Mouse (Mus musculus): ENCODE results near the gene Zfp202. TPM values are rescaled to one million over a fixed set of nuclear protein-coding genes. Genes with fewer than 3 reads are reported as not detected.
A peak's percentile ranks its signal among the peaks of the same experiment; 100 is the strongest.

Zfp202 gene
- total RNA-seq, 2 experiments from 2014 or later: 3.1 to 5.0 TPM

GRCm38 (mm10) chr9:40239749-40240148 lies 47.6 kb downstream of the Zfp202 start:
- DNase-seq (ENCODE audit: low spot score in 2 of 2): no peak

- no peak for DNase-seq (ENCODE audit: low spot score in 2 of 2)
Observed at GRCm38 (mm10) chr9:40240311-40240710, 48.2 kb downstream of the Zfp202 start.

GRCm38 (mm10) chr9:40241223-40241801 lies 49.2 kb downstream of the Zfp202 start:
- peak; percentile 9 to 30 for DNase-seq (ENCODE audit: low spot score in 2 of 2)

DNA sequence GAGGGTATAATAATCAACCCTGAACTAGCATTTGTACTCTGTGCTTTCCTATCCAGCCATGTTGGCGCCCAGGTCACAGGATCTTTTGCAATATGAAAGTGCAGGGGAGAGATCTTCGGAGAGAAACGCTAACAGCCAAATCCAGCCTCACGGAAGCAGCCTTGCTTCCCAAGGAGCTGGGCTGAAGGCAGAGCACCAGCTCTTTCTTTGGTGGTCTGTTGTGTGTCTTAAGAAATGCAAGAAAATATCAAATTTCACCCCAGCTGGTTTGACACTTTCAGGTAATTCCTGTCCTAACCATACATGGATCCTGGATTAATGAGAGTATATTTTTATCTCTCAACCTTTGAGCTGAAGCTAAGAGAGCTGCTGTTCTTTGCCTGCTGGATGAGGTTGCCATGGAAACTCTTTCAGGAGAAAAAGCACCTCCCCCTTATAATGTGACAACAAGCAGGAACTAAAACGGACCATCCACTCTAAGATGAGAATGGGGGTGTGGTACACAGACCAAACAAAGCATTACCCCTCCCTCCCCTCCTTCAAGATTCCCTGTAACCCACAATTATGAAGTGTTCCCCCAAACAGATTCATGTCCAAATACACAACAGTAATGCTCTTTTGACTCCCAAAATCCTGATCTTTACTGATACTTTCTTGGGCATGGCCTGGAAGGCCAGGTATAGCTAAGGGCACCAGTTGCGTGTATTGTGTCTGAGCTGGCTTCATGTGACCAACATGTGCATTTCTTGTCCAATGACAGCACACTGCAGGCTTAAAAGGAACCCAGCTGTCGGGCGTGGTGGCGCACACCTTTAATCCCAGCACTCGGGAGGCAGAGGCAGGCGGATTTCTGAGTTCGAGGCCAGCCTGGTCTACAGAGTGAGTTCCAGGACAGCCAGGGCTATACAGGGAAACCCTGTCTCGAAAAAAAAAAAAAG lies 50.1 kb downstream of the Zfp202 start:
- peak; percentile 3 to 22 for DNase-seq (ENCODE audit: low spot score in 2 of 2)

DNA sequence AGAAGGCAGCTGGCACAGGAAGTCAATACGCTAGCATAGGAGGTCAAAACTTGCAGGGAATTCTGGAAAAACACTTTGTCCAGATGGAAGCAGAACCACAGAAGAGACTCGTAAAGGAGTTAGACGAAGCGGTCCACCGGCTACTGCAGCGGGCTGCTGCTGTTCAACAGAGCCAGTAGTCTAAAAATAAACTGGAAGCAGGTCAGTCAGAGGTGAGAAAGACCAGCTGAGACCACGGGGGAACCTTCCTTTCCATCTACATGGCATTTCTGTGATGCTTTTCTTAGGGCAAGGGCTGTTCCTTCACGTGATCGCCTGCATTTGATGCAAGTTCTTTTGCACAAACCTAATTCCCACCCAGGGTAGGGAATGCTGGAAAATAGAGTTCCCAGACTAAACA lies 53.4 kb downstream of the Zfp202 start:
- DNase-seq (ENCODE audit: low spot score in 2 of 2): no peak

- DNase-seq (ENCODE audit: low spot score in 2 of 2): no peak
Observed at GRCm38 (mm10) chr9:40245974-40246665, 54.0 kb downstream of the Zfp202 start.

GRCm38 (mm10) chr9:40246702-40247101 lies 54.6 kb downstream of the Zfp202 start:
- DNase-seq (ENCODE audit: low spot score in 2 of 2): no peak

DNA sequence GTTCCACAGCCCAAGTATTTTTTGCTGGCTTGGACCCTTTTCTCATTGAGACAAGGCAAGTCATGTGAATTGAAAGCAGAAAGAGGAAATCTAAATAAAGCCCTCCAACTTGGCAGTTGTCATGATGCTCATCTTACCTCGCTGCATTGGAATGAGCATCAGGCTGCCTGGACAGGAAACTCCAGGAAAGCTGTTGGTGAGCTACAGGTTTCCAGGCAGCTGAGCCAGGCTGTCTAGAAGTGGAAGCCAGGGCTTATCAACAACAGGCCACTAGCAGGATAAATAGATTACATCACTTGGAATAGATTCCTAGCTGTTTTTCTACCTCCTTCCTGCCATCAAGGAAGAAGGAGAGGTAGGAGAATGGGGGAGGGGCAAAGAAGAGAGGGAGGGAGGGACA lies 57.0 kb downstream of the Zfp202 start:
- DNase-seq (ENCODE audit: low spot score in 2 of 2): no peak

GRCm38 (mm10) chr9:40252459-40252858 lies 60.3 kb downstream of the Zfp202 start:
- no peak for DNase-seq (ENCODE audit: low spot score in 2 of 2)

Other genes starting within 250 kb of the Zfp202 start
- gene Olfr975, start 240.3 kb upstream of the Zfp202 start, total RNA-seq (2021): not detected
- not detected for gene Olfr976, start 231.2 kb upstream of the Zfp202 start, total RNA-seq (2021)
- gene Olfr978, start 200.2 kb upstream of the Zfp202 start, total RNA-seq (2021): not detected
- gene Olfr979, start 188.9 kb upstream of the Zfp202 start, total RNA-seq (2021): not detected
- not detected for gene Olfr980, start 182.7 kb upstream of the Zfp202 start, total RNA-seq (2021)
- not detected for gene Olfr981, start 170.9 kb upstream of the Zfp202 start, total RNA-seq (2021)
- gene Olfr982, start 118.5 kb upstream of the Zfp202 start, total RNA-seq (2021): not detected
- not detected for gene Olfr983, start 98.7 kb upstream of the Zfp202 start, total RNA-seq (2021)
- gene Olfr984, start 78.1 kb upstream of the Zfp202 start, total RNA-seq (2021): not detected
- not detected for gene Olfr985, start 62.1 kb upstream of the Zfp202 start, total RNA-seq (2021)
- not detected for gene Tmem225, start 44.2 kb upstream of the Zfp202 start, total RNA-seq (2021)
- not detected for gene Olfr986, start 11.4 kb upstream of the Zfp202 start, total RNA-seq (2021)
- gene Scn3b, start 76.9 kb downstream of the Zfp202 start, total RNA-seq (2021): 1 to 10 TPM; 5.1 to 6.7 TPM

Measured in adrenal gland, adult 18-20 months (tissue).